Mouse (Mus musculus) forebrain, embryonic 11.5 days (tissue): Measurements from ENCODE around the gene Vmn2r56. TPM values are rescaled to one million over a fixed set of nuclear protein-coding genes. Genes with fewer than 3 reads are reported as not detected.
"Not testable (repeated sequence)": the region's sequence is repeated elsewhere in the genome, so short reads cannot be mapped to it uniquely, and the experiment has no call there.

Source experiments
- ATAC-seq: fragments of 200-750 bp; cut with Nextera tagmentation; replicated peaks from 2 replicates; pipeline ENCODE4 v1.8.0; 2017; ENCODE audit warnings: moderate TSS enrichment; ENCODE audit not compliant: low FRiP score
- DNase-seq: peaks from one replicate; pipeline ENCODE4 v3.0.0-alpha.2; 2017; ENCODE audit warnings: low spot score
- H3K27ac ChIP-seq: fragments of 300-500 bp; sonication (generic); 2 replicates; pipeline ENCODE4 v1.5.1; 2014; ENCODE audit warnings: low read depth, low read length
- H3K27me3 ChIP-seq: fragments of 300-500 bp; sonication (generic); 2 replicates; pipeline ENCODE4 v1.6.1; 2014; ENCODE audit warnings: mild to moderate bottlenecking, low read length, mixed read lengths; ENCODE audit not compliant: control insufficient read depth, insufficient read depth
- H3K36me3 ChIP-seq: fragments of 300-500 bp; sonication (generic); 2 replicates; pipeline ENCODE4 v1.6.1; 2014; ENCODE audit warnings: mild to moderate bottlenecking, low read length, moderate library complexity, mixed read lengths; ENCODE audit not compliant: control insufficient read depth, insufficient read depth
- H3K4me1 ChIP-seq: fragments of 300-500 bp; sonication (generic); replicated peaks from 2 replicates; pipeline ENCODE4 v1.6.1; 2014; ENCODE audit warnings: low read length, mixed read lengths; ENCODE audit not compliant: control insufficient read depth, insufficient read depth
- H3K4me2 ChIP-seq: fragments of 300-500 bp; sonication (generic); 2 replicates; pipeline ENCODE4 v1.6.1; 2014; ENCODE audit warnings: low read depth, mild to moderate bottlenecking, low read length, moderate library complexity, mixed read lengths; ENCODE audit not compliant: severe bottlenecking
- H3K4me3 ChIP-seq: fragments of 300-500 bp; sonication (generic); 2 replicates; pipeline ENCODE4 v1.5.1; 2014; ENCODE audit warnings: low read depth, low read length
- H3K9ac ChIP-seq: fragments of 300-500 bp; sonication (generic); 2 replicates; pipeline ENCODE4 v1.6.1; 2014; ENCODE audit warnings: low read length
- H3K9me3 ChIP-seq: fragments of 300-500 bp; sonication (generic); 2 replicates; pipeline ENCODE4 v1.6.1; 2016; ENCODE audit warnings: low read length, mixed read lengths; ENCODE audit not compliant: control insufficient read depth
- WGBS: fragments of 180-500 bp; shearing (Covaris S2); extraction: QIAGEN DNeasy Blood & Tissue Kit; methylation state at CpG from one replicate; pipeline ENCODE4 v1.1.7; 2014; 5-methylcytosine and 5-hydroxymethylcytosine counted together
- polyA plus RNA-seq: library from polyadenylated mRNA; unstranded; fragments of >200 nt; fragmentation: Nextera tagmentation; extraction: Ambion mirVana; gene quantifications from 2 replicates; pipeline ENCODE4 v1.2.1, GENCODE M21; 2014

Gene Vmn2r56
- polyA plus RNA-seq, 1 experiment from 2014 or later = not detected

GRCm38 (mm10) chr7:12640219-12640618 is 94.6 kb downstream of the Vmn2r56 start, which contains the start of gene Vmn2r54:
Gene Vmn2r54, minus strand, starts transcription at chr7:12640319.
- not testable (repeated sequence) for H3K27ac ChIP-seq, DNase-seq, H3K36me3 ChIP-seq, ATAC-seq, H3K27me3 ChIP-seq, H3K9ac ChIP-seq, H3K4me1 ChIP-seq, H3K4me3 ChIP-seq, H3K9me3 ChIP-seq, H3K4me2 ChIP-seq
- WGBS = 80% methylated on average over 3 of the region's 4 CpGs

Other genes with a start within 250 kb of the Vmn2r56 start
- gene 2900092C05Rik, start 222.5 kb downstream of the Vmn2r56 start, polyA plus RNA-seq = not detected in 2 replicates
- not detected in 2 replicates for gene Vmn2r53, start 126.2 kb downstream of the Vmn2r56 start, polyA plus RNA-seq
- gene Vmn2r54, start 94.7 kb downstream of the Vmn2r56 start, polyA plus RNA-seq = not detected in 2 replicates
- gene Vmn2r55, start 50.0 kb downstream of the Vmn2r56 start, polyA plus RNA-seq = not detected in 2 replicates
- gene Zscan18, start 68.6 kb upstream of the Vmn2r56 start, polyA plus RNA-seq = 12.3 and 13.3 TPM in 2 replicates
- 27.5 and 28.9 TPM in 2 replicates for gene Zfp329, start 83.9 kb upstream of the Vmn2r56 start, polyA plus RNA-seq
- 32.3 and 32.9 TPM in 2 replicates for gene Zfp110, start 99.8 kb upstream of the Vmn2r56 start, polyA plus RNA-seq
- 5.3 and 6.2 TPM in 2 replicates for gene Zfp128, start 146.2 kb upstream of the Vmn2r56 start, polyA plus RNA-seq
- 20.2 and 23.4 TPM in 2 replicates for gene Zscan22, start 162.8 kb upstream of the Vmn2r56 start, polyA plus RNA-seq
- gene Rps5, start 187.3 kb upstream of the Vmn2r56 start, polyA plus RNA-seq = 800 and 844 TPM in 2 replicates
- 1.3 and 1.6 TPM in 2 replicates for gene Rnf225, start 192.4 kb upstream of the Vmn2r56 start, polyA plus RNA-seq
- 10.8 and 11.2 TPM in 2 replicates for gene Zfp324, start 230.8 kb upstream of the Vmn2r56 start, polyA plus RNA-seq
- gene Zfp446, start 242.8 kb upstream of the Vmn2r56 start, polyA plus RNA-seq = 12.8 and 14.6 TPM in 2 replicates